Mouse (Mus musculus) neutrophil, adult 5-6 weeks (primary cell): Measurements from ENCODE around the gene Gpr27. TPM values are rescaled to one million over a fixed set of nuclear protein-coding genes. Genes with fewer than 3 reads are reported as not detected.

ENCODE experiments used
- ATAC-seq: fragments of 151-379, 151-347 bp; 2 replicates; pipeline ENCODE4 v1.8.0; 2017; ENCODE audit warnings: mild to moderate bottlenecking, moderate TSS enrichment; ENCODE audit not compliant: insufficient number of reproducible peaks, poor library complexity, low FRiP score, severe bottlenecking; ENCODE audit errors: extremely low read depth
- total RNA-seq: library from RNA; stranded (forward); fragments of 200-1000 nt; gene quantifications from 2 replicates; pipeline ENCODE4 v1.2.3, GENCODE M21; 2017

Gene Gpr27
- total RNA-seq, 1 experiment from 2014 or later = not detected

DNA sequence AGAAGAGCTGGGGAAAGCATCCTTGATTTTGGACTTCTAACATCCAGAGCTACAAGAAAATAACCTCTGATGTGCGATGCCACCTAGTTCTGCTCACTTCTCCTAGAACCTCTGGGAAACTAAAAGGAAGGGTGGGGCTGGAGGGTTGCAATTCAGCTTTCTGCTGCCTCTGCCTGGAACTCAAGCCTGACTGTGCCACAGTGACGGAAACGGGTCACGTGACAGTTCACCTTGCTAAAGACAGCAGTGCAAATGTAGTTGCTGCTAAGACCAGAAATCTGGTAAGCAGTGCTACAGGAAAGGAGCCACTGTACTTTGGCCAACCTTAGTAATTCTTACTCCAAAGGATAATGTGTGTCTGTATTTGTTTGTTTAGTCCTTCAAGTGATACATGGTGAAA is 37.4 kb downstream of the Gpr27 start:
- no peak for ATAC-seq

GRCm38 (mm10) chr6:99731926-99732325 is 39.4 kb downstream of the Gpr27 start:
- ATAC-seq = no peak

DNA sequence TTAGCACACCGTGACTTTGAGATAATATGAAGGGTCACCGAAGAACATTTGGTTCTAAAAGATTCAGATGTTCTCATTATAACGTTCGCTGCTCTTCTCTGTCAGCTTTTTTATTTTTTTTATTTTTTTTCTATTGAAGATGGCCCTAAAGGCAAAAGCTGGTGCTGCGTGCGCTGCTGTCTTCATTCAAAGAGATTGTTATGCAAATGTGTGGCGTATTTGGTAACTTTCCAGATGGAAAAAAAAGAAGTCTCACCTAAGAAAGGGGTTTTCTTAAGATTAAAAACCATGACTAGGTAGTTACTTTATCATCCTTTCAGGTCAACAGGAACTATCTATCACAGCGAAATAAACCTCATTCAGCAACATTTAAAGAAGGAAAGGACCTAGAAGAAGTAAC is 40.2 kb downstream of the Gpr27 start:
- ATAC-seq = no peak

DNA sequence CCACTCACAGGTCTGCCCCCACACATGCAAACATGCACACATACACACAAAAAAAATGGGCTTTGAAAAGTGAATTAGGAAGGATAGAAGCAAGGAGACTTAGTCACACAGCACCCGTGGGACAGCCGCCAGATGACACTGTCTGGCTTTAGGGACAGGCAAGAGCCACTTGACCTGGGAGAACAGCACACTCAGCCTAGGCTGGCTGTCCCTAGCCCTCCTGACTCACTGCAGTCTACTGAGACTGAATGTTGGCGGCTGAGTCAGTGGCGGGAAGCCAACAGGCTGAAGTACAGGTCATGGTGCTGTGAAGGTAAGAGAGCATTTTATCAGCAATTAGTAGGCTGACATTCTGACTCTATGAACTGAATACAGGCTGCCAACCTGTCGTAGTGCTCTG is 42.2 kb downstream of the Gpr27 start:
- no peak for ATAC-seq

GRCm38 (mm10) chr6:99742866-99743265 is 50.4 kb downstream of the Gpr27 start:
- ATAC-seq = no peak

Other genes with a start within 250 kb of the Gpr27 start
- 437 and 448 TPM in 2 replicates for gene Foxp1, start 170.0 kb upstream of the Gpr27 start, total RNA-seq
- gene Eif4e3, start 25.9 kb upstream of the Gpr27 start, total RNA-seq = 20.5 and 23.5 TPM in 2 replicates
- 58.0 and 58.2 TPM in 2 replicates for gene Gm20696, start 25.9 kb upstream of the Gpr27 start, total RNA-seq
- gene Prok2, start 33.7 kb downstream of the Gpr27 start, total RNA-seq = 0.37 and 1.2 TPM in 2 replicates